Mouse (Mus musculus): ENCODE data around the gene Pip4k2c.

DNA sequence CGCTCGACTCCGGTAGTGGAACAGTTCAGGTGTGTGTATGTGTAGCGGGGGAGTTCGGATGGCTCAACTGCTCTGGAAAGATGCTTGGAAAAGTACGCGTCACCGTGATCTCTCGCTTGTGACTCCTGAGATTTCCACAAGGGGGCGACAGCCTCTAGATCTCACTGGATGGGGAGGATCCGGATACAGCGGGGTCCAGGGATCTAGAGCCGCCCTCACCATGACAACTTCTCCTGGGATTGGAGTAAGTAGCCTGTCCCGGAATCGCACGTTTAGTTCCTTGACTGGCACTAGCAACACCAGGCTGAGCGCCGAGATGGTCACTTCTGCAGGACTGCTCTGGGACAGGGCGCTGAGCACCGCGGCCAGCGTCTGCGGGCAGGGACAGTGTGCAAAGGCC lies 33.7 kb downstream of the Pip4k2c start:
- TF ChIP-seq CTCF (IDR thresholded peaks at IDR 0.05; ENCODE audit: control insufficient read depth, insufficient read depth, insufficient replicate concordance, low read depth, low read length) (peak; percentile 84), POLR2A (IDR thresholded peaks at IDR 0.05; ENCODE audit: control insufficient read depth, low read depth, low read length) (no peak)

Measured in testis, adult 2 months (tissue).